Mouse (Mus musculus) macrophage (primary cell): ENCODE measurements around the gene Gpc6. TPM values are rescaled to one million over a fixed set of nuclear protein-coding genes. Genes with fewer than 3 reads are reported as not detected.

Experiments used
- H3K27ac ChIP-seq: fragments of 350-480 bp; formaldehyde crosslinking; 2 replicates; pipeline ENCODE4 v1.9.0; 2021
- H3K36me3 ChIP-seq: fragments of 350-480 bp; formaldehyde crosslinking; 2 replicates; pipeline ENCODE4 v1.9.0; 2021; ENCODE audit errors: inconsistent target
- H3K4me3 ChIP-seq: fragments of 350-480 bp; formaldehyde crosslinking; 2 replicates; pipeline ENCODE4 v1.9.0; 2021; ENCODE audit errors: inconsistent target
- H3K79me2 ChIP-seq: fragments of 350-480 bp; formaldehyde crosslinking; 2 replicates; pipeline ENCODE4 v1.9.0; 2021; ENCODE audit errors: inconsistent target
- WGBS: methylation state at CpG from one replicate; pipeline ENCODE4 v1.1.7; 2026; ENCODE audit warnings: inconsistent platforms; ENCODE audit not compliant: missing documents; 5-methylcytosine and 5-hydroxymethylcytosine counted together
- polyA plus RNA-seq: library from polyadenylated mRNA; stranded (reverse); fragments of 250-400 nt; gene quantifications from 3 replicates; pipeline ENCODE4 v1.2.4, GENCODE M21; 2018; ENCODE audit warnings: inconsistent platforms

The Gpc6 gene
- polyA plus RNA-seq, 1 experiment from 2014 or later, result not detected

DNA sequence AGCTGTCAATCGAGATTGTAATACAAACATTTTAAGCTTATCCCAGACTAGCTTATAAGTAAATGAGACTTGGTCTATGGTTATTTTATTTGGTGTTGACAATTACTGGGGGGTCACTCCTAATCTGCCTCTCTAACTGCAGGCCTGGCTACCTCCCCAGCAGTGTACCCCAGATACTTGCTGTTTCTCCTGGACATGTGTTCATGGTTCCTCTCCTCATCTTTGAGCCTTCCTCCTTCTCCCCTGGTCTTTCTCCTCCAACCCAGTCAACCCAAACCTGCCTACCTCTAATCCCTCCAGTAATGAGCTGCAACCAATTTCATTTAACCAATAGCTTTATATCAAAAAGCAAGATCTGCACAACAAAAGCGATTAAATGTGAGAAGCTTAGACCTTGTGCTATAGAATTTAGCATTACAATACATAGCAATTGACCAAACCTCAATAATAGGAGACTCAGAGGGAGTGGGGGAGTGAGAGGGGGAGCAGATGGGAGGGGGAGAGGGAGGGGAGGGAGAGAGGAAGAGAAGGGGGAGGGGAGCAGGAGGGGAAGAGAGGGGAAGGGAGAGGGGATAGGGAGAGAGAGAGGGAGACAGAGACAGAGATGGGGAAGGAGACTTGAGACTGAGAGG is 371.2 kb downstream of the Gpc6 start:
- Histone ChIP-seq H3K4me3 (no peak overlapping the region), H3K79me2 (no peaks in the 10 kb centered on the region), H3K27ac (no peak overlapping the region), H3K36me3 (no peaks in the 10 kb centered on the region)
- WGBS, result 90% methylated on average over 2 of the region's 2 CpGs

DNA sequence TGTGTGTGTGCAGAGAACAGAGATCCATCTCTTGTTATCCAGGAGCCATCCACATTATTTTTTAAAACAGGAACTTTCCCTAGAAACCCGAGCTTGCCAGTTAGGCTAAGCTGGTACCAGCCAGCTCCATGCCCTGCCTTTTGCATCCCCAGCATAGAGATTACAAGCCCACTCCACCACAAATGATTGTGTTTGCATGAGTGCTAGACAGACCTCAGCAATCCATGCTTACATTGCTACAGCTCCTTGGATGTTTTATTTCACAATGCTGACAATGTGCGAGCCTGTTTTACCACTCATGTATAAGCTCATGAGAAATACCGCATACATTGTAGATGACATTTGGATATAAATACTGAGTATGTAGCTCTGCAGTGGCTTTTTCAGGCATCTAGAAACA is 375.9 kb downstream of the Gpc6 start:
- Histone ChIP-seq H3K27ac (no peak overlapping the region), H3K4me3 (no peak overlapping the region), H3K36me3 (no peaks in the 10 kb centered on the region), H3K79me2 (no peaks in the 10 kb centered on the region)
- 97% methylated on average over 3 of the region's 3 CpGs for WGBS

DNA sequence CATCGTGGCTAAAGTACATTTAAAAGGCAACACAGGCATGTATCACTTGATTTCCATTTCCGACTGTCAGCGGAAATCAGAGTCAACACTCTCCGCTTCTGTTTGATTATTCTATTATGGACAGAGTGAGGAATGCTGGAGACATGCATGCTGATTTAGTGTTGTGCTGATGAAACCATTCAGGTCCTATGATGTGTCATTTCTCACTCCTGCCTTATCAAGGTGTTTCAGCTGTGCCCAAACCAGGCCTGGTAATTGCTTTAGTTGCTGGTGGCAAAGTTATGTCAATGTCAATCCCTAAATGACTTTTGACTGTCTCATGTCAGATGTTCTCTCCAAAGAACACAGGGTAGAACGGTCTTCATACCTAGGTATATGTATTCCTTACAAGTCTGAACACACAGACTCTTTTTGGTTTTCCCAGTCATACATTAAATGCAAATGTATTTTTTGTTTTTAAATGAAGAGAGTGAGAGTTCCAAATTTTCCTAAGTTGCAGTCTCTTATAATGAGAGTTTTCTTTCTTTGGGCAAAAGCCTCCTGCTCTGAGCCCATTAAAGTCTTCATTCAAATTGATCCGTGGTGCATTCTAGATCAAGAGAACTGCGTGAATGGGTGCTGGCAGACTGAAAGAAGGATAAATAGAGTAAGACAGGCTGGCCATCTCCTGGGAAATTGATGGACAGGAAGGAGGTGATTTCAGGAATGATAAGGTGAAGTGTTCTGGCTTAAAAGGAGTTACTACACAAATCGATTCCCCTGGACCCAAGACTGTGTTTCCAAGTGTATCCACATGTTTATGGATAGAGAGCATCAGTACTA is 379.0 kb downstream of the Gpc6 start:
- Histone ChIP-seq H3K4me3 (no peak overlapping the region), H3K27ac (no peak overlapping the region), H3K36me3 (no peaks in the 10 kb centered on the region), H3K79me2 (no peaks in the 10 kb centered on the region)
- 81% methylated on average over 8 of the region's 8 CpGs for WGBS

DNA sequence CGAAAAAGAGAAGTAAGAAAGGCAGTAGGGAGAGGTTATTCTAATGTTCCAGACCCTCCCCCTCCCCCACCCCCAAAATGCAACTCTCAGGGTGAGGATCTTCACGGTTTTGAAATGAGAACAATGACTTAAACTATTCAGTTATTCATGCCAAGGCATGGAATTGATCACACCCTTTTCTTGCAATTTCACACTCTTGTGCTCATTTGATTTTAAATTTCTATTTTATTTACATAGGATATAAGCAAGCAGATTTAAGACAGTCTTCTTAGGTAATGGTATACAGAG is 379.6 kb downstream of the Gpc6 start:
- 65% methylated on average over 2 of the region's 2 CpGs for WGBS
- Histone ChIP-seq H3K4me3 (no peak overlapping the region), H3K36me3 (no peaks in the 10 kb centered on the region), H3K79me2 (no peaks in the 10 kb centered on the region), H3K27ac (no peak overlapping the region)

DNA sequence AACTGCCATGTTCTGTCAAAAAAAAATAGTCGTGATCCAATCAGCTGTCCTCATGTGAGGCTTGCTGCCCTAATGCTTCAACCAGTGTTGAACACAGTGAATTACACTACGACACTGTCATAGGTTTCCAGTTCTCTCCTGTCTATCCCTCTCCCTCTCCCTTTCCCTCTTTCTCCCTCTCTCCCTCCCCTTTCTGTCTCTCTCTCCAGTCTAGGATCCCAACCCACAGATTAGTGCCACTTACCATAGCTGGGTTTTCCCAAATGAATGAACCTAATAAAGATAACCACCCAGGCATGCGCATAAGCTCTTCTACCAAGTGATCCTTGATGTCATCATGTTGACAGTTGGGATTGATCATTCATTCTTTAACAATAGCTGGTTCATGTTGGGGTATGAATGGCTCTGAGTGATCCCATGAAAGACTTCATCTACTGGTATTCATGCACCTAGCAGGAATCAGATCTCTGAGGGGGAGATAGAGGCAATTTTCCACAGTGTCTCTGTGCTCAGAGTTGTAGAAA is 384.9 kb downstream of the Gpc6 start:
- H3K4me3 ChIP-seq, result no peak overlapping the region
- no peaks in the 10 kb centered on the region for H3K36me3 ChIP-seq
- 84% methylated on average over 3 of the region's 3 CpGs for WGBS
- no peaks in the 10 kb centered on the region for H3K79me2 ChIP-seq
- H3K27ac ChIP-seq, result no peak overlapping the region

DNA sequence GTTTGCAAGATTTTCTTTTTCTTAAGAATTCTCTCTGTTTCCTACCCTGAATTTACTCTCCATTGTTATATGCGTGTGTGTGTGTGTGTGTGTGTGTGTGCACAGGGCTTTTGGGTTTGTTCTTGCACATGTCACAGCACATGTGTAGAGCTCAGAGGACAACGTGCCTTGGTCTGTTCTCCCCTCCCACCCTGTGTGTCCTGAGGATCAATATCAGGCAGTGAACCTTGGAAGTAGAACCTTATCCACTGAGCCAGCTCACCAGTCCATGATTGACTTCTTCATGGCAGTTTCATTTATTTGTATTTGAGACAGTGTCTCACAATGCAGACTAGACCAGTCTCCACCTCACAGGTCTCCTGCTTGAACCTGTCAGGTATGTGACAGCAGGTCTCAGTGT is 399.1 kb downstream of the Gpc6 start:
- WGBS, result 71% methylated on average over 2 of the region's 2 CpGs
- Histone ChIP-seq H3K79me2 (no peaks in the 10 kb centered on the region), H3K36me3 (no peaks in the 10 kb centered on the region), H3K27ac (no peak overlapping the region), H3K4me3 (no peak overlapping the region)

DNA sequence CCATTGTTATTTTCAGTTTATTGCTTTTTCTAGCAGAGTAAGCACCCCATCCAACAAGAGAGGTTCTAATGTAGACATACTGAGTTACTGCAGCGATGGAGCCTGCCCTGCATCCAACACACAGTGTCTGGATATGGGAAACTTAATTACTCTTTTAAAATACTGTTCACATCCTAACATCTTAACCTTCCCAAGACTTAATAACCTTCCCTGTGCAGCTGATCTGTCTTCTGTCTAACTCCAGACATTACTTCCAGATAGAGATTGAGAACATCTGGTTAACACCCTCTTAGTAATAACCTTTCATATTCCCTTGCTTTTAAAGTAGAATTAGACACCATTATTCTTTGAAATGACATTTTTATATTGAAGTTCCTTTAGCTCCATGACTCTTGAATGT is 407.1 kb downstream of the Gpc6 start:
- Histone ChIP-seq H3K79me2 (no peaks in the 10 kb centered on the region), H3K27ac (no peak overlapping the region), H3K4me3 (no peak overlapping the region), H3K36me3 (no peaks in the 10 kb centered on the region)
- 100% methylated on average over 1 of the region's 1 CpGs for whole genome bisulfite sequencing

DNA sequence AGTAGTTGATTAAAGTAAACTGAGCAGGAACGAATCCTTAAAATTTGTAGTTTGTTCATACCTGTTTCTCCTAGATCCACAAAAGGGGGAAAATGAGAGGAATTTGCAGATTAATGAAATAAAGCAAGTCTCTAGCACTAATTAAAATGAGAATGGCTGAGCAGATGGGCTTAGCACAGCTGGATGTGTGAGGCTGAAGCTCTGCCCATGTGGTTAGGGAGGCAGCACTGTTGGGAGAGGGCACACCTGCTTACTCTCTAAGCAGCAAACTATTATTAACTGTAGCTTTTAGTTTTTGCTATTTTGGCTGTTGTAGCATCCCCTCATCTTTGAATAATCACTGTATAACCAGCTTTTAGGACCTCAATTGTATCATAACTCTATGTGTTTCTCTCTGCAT is 412.2 kb downstream of the Gpc6 start:
- 89% methylated on average over 1 of the region's 1 CpGs for WGBS
- Histone ChIP-seq H3K4me3 (no peak overlapping the region), H3K27ac (no peak overlapping the region), H3K36me3 (no peaks in the 10 kb centered on the region), H3K79me2 (no peaks in the 10 kb centered on the region)

DNA sequence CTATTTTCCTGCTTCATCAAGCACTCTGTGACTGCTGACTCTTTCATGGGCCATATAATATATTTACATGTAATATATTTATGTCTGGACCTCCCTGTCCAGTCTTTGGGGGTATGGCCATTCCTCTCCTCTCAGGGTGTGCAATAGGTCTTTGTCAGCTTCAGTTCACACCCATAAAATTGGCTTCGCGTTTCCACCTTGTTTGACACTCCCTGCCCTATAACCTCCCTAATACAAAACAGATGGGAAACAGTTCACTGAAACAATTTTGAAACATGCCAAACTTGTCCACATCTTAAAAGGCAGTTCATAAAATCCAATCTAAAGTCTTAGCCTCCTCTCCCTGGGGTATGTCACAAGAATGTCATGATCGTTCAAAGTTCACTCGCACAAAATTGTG is 415.4 kb downstream of the Gpc6 start:
- H3K79me2 ChIP-seq, result no peaks in the 10 kb centered on the region
- 90% methylated on average over 3 of the region's 4 CpGs for WGBS
- H3K27ac ChIP-seq, result no peak overlapping the region
- H3K4me3 ChIP-seq, result no peak overlapping the region
- H3K36me3 ChIP-seq, result no peaks in the 10 kb centered on the region

DNA sequence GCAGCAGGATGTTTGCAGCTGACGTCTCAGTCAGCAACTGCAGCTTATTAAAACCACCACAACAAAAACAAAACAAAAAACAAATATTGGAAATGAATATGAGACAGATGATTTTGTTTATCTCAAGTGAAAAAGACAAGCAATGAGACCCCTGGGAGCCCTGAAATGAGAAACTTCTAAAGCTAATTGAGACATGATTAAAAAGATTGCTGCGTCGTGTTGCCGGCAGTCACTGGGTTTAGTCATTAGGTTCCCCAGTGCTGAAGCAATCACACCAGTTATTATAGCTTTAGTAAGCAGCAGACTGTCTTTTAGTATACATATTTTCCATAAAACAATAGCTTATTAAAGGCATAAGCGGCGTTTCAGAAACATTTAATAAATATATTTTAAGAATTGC is 419.4 kb downstream of the Gpc6 start:
- Histone ChIP-seq H3K27ac (no peak overlapping the region), H3K79me2 (no peaks in the 10 kb centered on the region), H3K36me3 (no peaks in the 10 kb centered on the region), H3K4me3 (no peak overlapping the region)
- 86% methylated on average over 6 of the region's 6 CpGs for WGBS

DNA sequence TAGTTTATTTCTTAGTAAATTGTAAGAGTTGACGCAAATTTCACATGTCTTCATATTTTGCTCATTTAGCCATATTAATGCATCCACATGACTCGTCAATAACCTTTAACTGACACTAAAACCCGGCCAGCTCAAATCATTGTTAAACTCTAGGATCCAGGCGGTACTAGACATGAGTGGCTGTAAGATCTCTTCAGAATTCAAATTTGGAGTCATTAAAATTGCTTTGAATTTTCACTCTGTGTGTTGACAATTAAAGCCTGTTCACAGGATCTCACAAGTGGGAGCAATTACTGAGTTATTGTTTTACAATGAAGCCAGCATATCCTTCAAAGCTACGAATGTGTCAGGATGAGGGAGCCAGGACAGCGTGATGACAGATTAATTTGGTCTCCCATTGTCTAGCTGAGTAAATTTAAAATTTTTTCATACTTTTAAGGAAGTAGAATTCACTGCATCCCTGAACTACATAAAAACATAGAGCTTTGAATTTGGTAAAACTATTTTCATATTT is 421.3 kb downstream of the Gpc6 start:
- Histone ChIP-seq H3K36me3 (no peaks in the 10 kb centered on the region), H3K4me3 (no peak overlapping the region), H3K27ac (no peak overlapping the region), H3K79me2 (no peaks in the 10 kb centered on the region)
- 91% methylated on average over 6 of the region's 6 CpGs for WGBS

DNA sequence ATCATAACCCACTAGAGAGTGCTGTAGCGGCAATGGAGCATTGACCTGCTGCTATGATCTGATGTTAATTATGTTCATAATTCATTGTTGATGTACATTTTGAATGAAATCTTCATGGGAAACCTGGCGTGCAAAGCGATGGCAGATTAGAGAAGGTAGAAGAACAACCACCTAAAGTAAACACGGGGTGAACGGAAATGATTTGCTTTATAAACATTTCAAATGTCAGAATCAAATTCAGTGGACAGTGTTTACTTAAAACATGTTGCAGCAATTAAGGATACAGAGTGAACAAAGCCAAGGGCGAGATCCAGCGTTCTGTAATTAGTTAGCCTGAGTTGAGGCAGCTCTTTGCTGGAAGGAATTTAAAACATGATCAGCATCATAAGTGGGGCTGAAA is 426.2 kb downstream of the Gpc6 start:
- WGBS, result 91% methylated on average over 7 of the region's 7 CpGs
- no peaks in the 10 kb centered on the region for H3K36me3 ChIP-seq

DNA sequence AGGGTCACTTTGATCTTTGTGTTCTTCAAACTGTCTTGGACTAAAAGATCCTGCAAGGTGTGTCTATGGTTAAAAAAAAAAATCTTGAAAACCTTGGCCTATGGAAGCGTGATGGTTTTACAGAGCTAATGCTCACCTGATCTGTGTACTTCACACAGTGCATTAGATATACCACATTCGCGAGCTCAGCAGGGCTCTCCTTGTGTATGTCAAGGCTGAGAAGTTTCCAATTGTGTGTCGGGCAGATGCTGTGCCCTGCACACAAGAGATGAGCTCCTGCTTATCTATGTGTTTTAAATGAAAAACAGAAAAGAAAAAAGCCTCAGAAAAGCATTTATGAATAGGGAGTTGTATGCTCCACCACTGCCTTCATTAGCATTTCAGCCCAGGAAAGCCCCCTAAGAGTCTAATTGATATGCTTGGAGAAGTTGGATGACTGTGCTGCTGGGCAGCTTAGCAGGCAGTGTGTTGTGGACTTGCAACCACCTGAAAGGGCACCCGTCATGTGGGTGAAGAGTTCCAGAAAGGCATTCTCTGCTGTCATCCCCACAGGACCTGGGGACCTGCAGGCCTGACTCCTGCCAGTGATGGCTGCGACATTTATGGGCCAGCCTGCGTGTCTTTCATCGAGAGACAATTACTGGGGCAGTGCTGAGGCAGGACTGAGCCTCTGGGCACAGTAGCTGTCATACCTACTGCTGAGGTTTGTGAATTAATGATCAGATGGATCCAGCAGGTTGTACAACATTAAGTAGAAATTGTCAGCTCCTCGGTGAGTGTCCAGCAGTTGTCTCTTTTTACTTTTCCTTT is 436.2 kb downstream of the Gpc6 start:
- H3K36me3 ChIP-seq, result no peaks in the 10 kb centered on the region
- H3K79me2 ChIP-seq, result no peaks in the 10 kb centered on the region
- no peak overlapping the region for H3K4me3 ChIP-seq
- no peak overlapping the region for H3K27ac ChIP-seq
- 84% methylated on average over 9 of the region's 9 CpGs for WGBS

More for the DNA sequence above, 426.2 kb downstream of the Gpc6 start:
- Histone ChIP-seq H3K4me3 (no peak overlapping the region), H3K79me2 (no peaks in the 10 kb centered on the region), H3K27ac (no peak overlapping the region)

DNA sequence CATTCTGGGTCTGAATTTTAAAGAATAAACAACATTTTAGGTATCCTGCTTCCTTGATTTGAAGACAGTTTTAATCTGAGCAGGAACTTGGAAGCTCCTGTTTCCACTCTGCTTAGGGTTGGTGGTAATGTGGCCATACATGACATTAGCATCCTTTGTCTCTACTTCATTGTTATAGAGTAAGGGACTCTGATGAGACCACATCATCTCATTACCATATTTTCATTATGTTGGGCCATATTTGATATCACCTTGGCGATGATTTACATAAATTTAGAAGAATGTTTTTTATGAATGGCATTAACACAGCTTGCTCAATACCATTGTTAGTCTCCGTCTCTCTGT is 436.8 kb downstream of the Gpc6 start:
- H3K79me2 ChIP-seq, result no peaks in the 10 kb centered on the region
- WGBS, result 90% methylated on average over 1 of the region's 2 CpGs
- H3K4me3 ChIP-seq, result no peak overlapping the region
- no peaks in the 10 kb centered on the region for H3K36me3 ChIP-seq
- H3K27ac ChIP-seq, result no peak overlapping the region

DNA sequence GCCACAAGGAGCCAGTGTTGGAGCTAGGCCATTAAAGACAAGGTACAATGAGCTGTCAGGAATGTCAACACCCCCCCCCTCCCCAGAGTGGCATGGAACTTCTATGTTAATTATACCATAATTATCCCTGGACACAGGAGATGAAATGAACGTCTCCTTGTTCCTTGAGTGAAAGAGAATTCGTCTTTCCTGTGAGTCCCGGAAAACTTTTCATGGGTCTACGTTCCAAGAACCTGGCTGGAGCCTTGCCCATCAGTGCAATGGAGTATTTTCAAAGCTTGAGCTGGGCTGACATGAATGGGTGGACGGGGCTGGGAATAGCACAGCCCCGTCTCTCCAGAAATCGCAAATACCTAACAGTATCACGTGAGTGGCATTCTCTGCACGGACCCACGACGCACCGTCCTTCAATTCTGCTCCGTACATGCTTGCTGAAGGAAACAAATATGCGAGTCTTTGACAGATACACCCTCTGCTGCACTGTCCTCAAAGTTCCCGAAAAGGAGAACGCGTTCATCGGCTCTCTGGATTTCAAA is 444.3 kb downstream of the Gpc6 start:
- H3K36me3 ChIP-seq, result no peaks in the 10 kb centered on the region
- H3K27ac ChIP-seq, result no peak overlapping the region
- H3K79me2 ChIP-seq, result no peaks in the 10 kb centered on the region
- 90% methylated on average over 18 of the region's 18 CpGs for WGBS
- no peak overlapping the region for H3K4me3 ChIP-seq
